Mouse (Mus musculus) MEL (cell line): Measurements from ENCODE around the gene Ugt2b38. TPM values are rescaled to one million over a fixed set of nuclear protein-coding genes. Genes with fewer than 3 reads are reported as not detected.

ENCODE experiments used
- DNase-seq: peaks from one replicate; pipeline ENCODE4 v3.0.0; 2011; ENCODE audit warnings: low read depth, low spot score
- H3K27ac ChIP-seq: 2 replicates; pipeline ENCODE4 v1.5.1; 2012; ENCODE audit warnings: low read depth, mild to moderate bottlenecking, control low read depth, low read length, moderate library complexity; ENCODE audit not compliant: control insufficient read depth
- H3K27me3 ChIP-seq, 2 experiments: fragments of 150-350 bp in 1 of 2; sonication (generic) in 1 of 2; 2 replicates each; pipeline ENCODE4 v1.6.1; 2012; ENCODE audit warnings: low read length in 2 of 2, mild to moderate bottlenecking in 2 of 2, improper control_type of control experiment in 1 of 2, moderate library complexity in 1 of 2; ENCODE audit not compliant: insufficient read depth in 2 of 2, control insufficient read depth in 1 of 2
- H3K36me3 ChIP-seq, 2 experiments: 2 replicates each; pipeline ENCODE4 v1.6.1; 2012 to 2014; ENCODE audit warnings: low read length in 2 of 2, improper control_type of control experiment in 1 of 2, inconsistent platforms in 1 of 2, mild to moderate bottlenecking in 1 of 2; ENCODE audit not compliant: insufficient read depth in 2 of 2, control insufficient read depth in 1 of 2
- H3K4me1 ChIP-seq, 2 experiments: fragments of 150-350 bp in 1 of 2; sonication (generic) in 1 of 2; 2 replicates each; pipeline ENCODE4 v1.6.1; 2012; ENCODE audit warnings: low read length in 2 of 2, improper control_type of control experiment in 1 of 2, mild to moderate bottlenecking in 1 of 2; ENCODE audit not compliant: insufficient read depth in 2 of 2, control insufficient read depth in 1 of 2
- H3K4me3 ChIP-seq, 2 experiments: fragments of 150-350 bp in 1 of 2; sonication (generic) in 1 of 2; 2 replicates each; pipeline ENCODE4 v1.5.1; 2012; ENCODE audit warnings: low read depth in 2 of 2, low read length in 2 of 2, mild to moderate bottlenecking in 2 of 2, moderate library complexity in 2 of 2, control low read depth in 1 of 2, improper control_type of control experiment in 1 of 2; ENCODE audit not compliant: control insufficient read depth in 1 of 2, insufficient read depth in 1 of 2
- H3K79me2 ChIP-seq: 2 replicates; pipeline ENCODE4 v1.6.1; 2012; ENCODE audit warnings: mild to moderate bottlenecking, low read length, moderate library complexity; ENCODE audit not compliant: control insufficient read depth, poor library complexity, insufficient read depth
- H3K9ac ChIP-seq: 2 replicates; pipeline ENCODE4 v1.6.1; 2012; ENCODE audit warnings: low read depth, mild to moderate bottlenecking, control low read depth, low read length, moderate library complexity; ENCODE audit not compliant: control insufficient read depth, poor library complexity, severe bottlenecking
- H3K9me3 ChIP-seq: fragments of 150-350 bp; sonication (generic); replicated peaks from 2 replicates; pipeline ENCODE4 v1.6.1; 2012; ENCODE audit warnings: mild to moderate bottlenecking, low read length, improper control_type of control experiment, moderate library complexity; ENCODE audit not compliant: insufficient read depth
- CHD1 ChIP-seq: IDR thresholded peaks from 2 replicates; pipeline ENCODE4 v1.6.1; 2012; ENCODE audit warnings: low read depth, mild to moderate bottlenecking, inconsistent platforms, low read length, improper control_type of control experiment
- CHD2 ChIP-seq: IDR thresholded peaks from 2 replicates; pipeline ENCODE4 v1.6.1; 2011; ENCODE audit warnings: low read length, improper control_type of control experiment
- CTCF ChIP-seq, 3 experiments: IDR thresholded peaks in 2 of 3; conservative IDR thresholded peaks in 1 of 3; 2 replicates each; pipeline ENCODE4 v1.5.1; 2011 to 2012; ENCODE audit warnings: low read length in 3 of 3, low read depth in 2 of 3, mild to moderate bottlenecking in 2 of 3, improper control_type of control experiment in 1 of 3, inconsistent platforms in 1 of 3, mixed read lengths in 1 of 3, moderate library complexity in 1 of 3; ENCODE audit not compliant: control insufficient read depth in 1 of 3, insufficient read depth in 1 of 3, poor library complexity in 1 of 3, severe bottlenecking in 1 of 3
- E2F4 ChIP-seq: IDR thresholded peaks from 2 replicates; pipeline ENCODE4 v1.6.1; 2011; ENCODE audit warnings: low read depth, low read length, improper control_type of control experiment, borderline replicate concordance
- ELF1 ChIP-seq: IDR thresholded peaks from 2 replicates; pipeline ENCODE4 v1.6.1; 2014; ENCODE audit warnings: low read depth, mild to moderate bottlenecking, inconsistent platforms, low read length, improper control_type of control experiment, moderate library complexity
- EP300 ChIP-seq, 2 experiments: IDR thresholded peaks; 2 replicates each; pipeline ENCODE4 v1.6.1; 2011; ENCODE audit warnings: improper control_type of control experiment in 2 of 2, low read length in 2 of 2, low read depth in 1 of 2, mild to moderate bottlenecking in 1 of 2
- ETS1 ChIP-seq: IDR thresholded peaks from 2 replicates; pipeline ENCODE4 v1.6.1; 2012; ENCODE audit warnings: low read depth, mild to moderate bottlenecking, inconsistent platforms, low read length, improper control_type of control experiment, moderate library complexity
- GABPA ChIP-seq: IDR thresholded peaks from 2 replicates; pipeline ENCODE4 v1.6.1; 2012; ENCODE audit warnings: low read depth, mild to moderate bottlenecking, inconsistent platforms, low read length, improper control_type of control experiment, moderate library complexity
- GATA1 ChIP-seq: IDR thresholded peaks from 2 replicates; pipeline ENCODE4 v1.6.1; 2011; ENCODE audit warnings: low read depth, low read length, improper control_type of control experiment
- JUND ChIP-seq: IDR thresholded peaks from 2 replicates; pipeline ENCODE4 v1.6.1; 2011; ENCODE audit warnings: low read depth, mild to moderate bottlenecking, improper control_type of control experiment, low read length
- KAT2A ChIP-seq: conservative IDR thresholded peaks from 2 replicates; pipeline ENCODE4 v1.6.1; 2012; ENCODE audit warnings: low read depth, low read length, improper control_type of control experiment, inconsistent platforms
- MAFK ChIP-seq: IDR thresholded peaks from 2 replicates; pipeline ENCODE4 v1.6.1; 2011; ENCODE audit warnings: low read depth, mild to moderate bottlenecking, low read length, improper control_type of control experiment, borderline replicate concordance
- MAX ChIP-seq: IDR thresholded peaks from 2 replicates; pipeline ENCODE4 v1.6.1; 2011; ENCODE audit warnings: low read length, improper control_type of control experiment
- MAZ ChIP-seq: IDR thresholded peaks from 2 replicates; pipeline ENCODE4 v1.6.1; 2012; ENCODE audit warnings: low read depth, mild to moderate bottlenecking, inconsistent platforms, low read length, improper control_type of control experiment
- MEF2A ChIP-seq: IDR thresholded peaks from 2 replicates; pipeline ENCODE4 v1.6.1; 2014; ENCODE audit warnings: low read depth, mild to moderate bottlenecking, inconsistent platforms, low read length, improper control_type of control experiment; ENCODE audit not compliant: poor library complexity, insufficient replicate concordance, severe bottlenecking; ENCODE audit errors: extremely low read depth
- MXI1 ChIP-seq: IDR thresholded peaks from 2 replicates; pipeline ENCODE4 v1.6.1; 2011; ENCODE audit warnings: mild to moderate bottlenecking, low read depth, low read length, improper control_type of control experiment
- MYC ChIP-seq: IDR thresholded peaks from 2 replicates; pipeline ENCODE4 v1.6.1; 2011; ENCODE audit warnings: low read depth, mild to moderate bottlenecking, low read length, improper control_type of control experiment, moderate library complexity
- NELFE ChIP-seq: IDR thresholded peaks from 2 replicates; pipeline ENCODE4 v1.6.1; 2011; ENCODE audit warnings: low read depth, low read length, improper control_type of control experiment
- POLR2A ChIP-seq, 2 experiments: IDR thresholded peaks; 2 replicates each; pipeline ENCODE4 v1.6.1; 2011 to 2012; ENCODE audit warnings: low read length in 2 of 2, mild to moderate bottlenecking in 2 of 2, control low read depth in 1 of 2, improper control_type of control experiment in 1 of 2, low read depth in 1 of 2, moderate library complexity in 1 of 2; ENCODE audit not compliant: control insufficient read depth in 1 of 2, insufficient read depth in 1 of 2, poor library complexity in 1 of 2
- POLR2AphosphoS2 ChIP-seq: IDR thresholded peaks from 2 replicates; pipeline ENCODE4 v1.6.1; 2011; ENCODE audit warnings: low read length, improper control_type of control experiment
- POLR2AphosphoS5 ChIP-seq: IDR thresholded peaks from 2 replicates; pipeline ENCODE4 v1.6.1; 2012; ENCODE audit warnings: low read depth, borderline replicate concordance, mild to moderate bottlenecking, inconsistent platforms, low read length, moderate library complexity, mixed read lengths
- SIN3A ChIP-seq: IDR thresholded peaks from 2 replicates; pipeline ENCODE4 v1.6.1; 2012; ENCODE audit warnings: low read length, improper control_type of control experiment, inconsistent platforms
- TBP ChIP-seq: IDR thresholded peaks from 2 replicates; pipeline ENCODE4 v1.8.0; 2011; ENCODE audit warnings: low read depth, low read length, improper control_type of control experiment
- TCF12 ChIP-seq: IDR thresholded peaks from 2 replicates; pipeline ENCODE4 v1.6.1; 2014; ENCODE audit warnings: low read depth, mild to moderate bottlenecking, inconsistent platforms, low read length, improper control_type of control experiment, moderate library complexity
- USF2 ChIP-seq, 2 experiments: IDR thresholded peaks; 2 replicates each; pipeline ENCODE4 v1.6.1; 2011 to 2012; ENCODE audit warnings: improper control_type of control experiment in 2 of 2, low read length in 2 of 2, borderline replicate concordance in 1 of 2, inconsistent platforms in 1 of 2, low read depth in 1 of 2, mild to moderate bottlenecking in 1 of 2; ENCODE audit not compliant: insufficient read depth in 1 of 2
- ZKSCAN1 ChIP-seq: IDR thresholded peaks from 2 replicates; pipeline ENCODE4 v1.6.1; 2012; ENCODE audit warnings: low read depth, mild to moderate bottlenecking, inconsistent platforms, low read length, improper control_type of control experiment, moderate library complexity
- ZMIZ1 ChIP-seq: IDR thresholded peaks from 2 replicates; pipeline ENCODE4 v1.6.1; 2012; ENCODE audit warnings: low read depth, mild to moderate bottlenecking, inconsistent platforms, low read length, improper control_type of control experiment, moderate library complexity
- ZNF384 ChIP-seq: IDR thresholded peaks from 2 replicates; pipeline ENCODE4 v1.6.1; 2012; ENCODE audit warnings: low read depth, mild to moderate bottlenecking, inconsistent platforms, low read length, improper control_type of control experiment
- polyA plus RNA-seq, 2 experiments: library from polyadenylated mRNA; stranded (reverse) in 1 of 2; unstranded in 1 of 2; fragments of >175 nt in 1 of 2; fragments of >200 nt in 1 of 2; gene quantifications; 2 replicates each; pipeline versions ENCODE4 v1.2.1 to v1.2.4; 2012; ENCODE audit warnings: low replicate concordance in 2 of 2, low read depth in 1 of 2; ENCODE audit not compliant: insufficient read length in 2 of 2, insufficient read depth in 1 of 2, missing spikeins in 1 of 2
- total RNA-seq: library from RNA; depleted of rRNA; stranded (reverse); fragments of 300-350 nt; gene quantifications from 2 replicates; pipeline ENCODE4 v1.2.3, GENCODE M21; 2012

Ugt2b38 gene
- total and polyA plus RNA-seq, 3 experiments: not detected

- Histone ChIP-seq H3K36me3 (no peaks in the 10 kb centered on the region), H3K4me3 (no peak overlapping the region), H3K27me3 (no peaks in the 10 kb centered on the region)
- DNase-seq: no peak
- TF ChIP-seq MYC (no peak), MAFK (no peak), CHD1 (no peak), EP300 (IDR thresholded peaks at IDR 0.05; ENCODE audit: low read depth in 1 of 2, low read length in 2 of 2) (no peak), GABPA (no peak), NELFE (no peak), SIN3A (no peak), GATA1 (no peak), JUND (no peak), POLR2A (IDR thresholded peaks at IDR 0.05; ENCODE audit: control insufficient read depth in 1 of 2, insufficient read depth in 1 of 2, low read depth in 1 of 2, low read length in 2 of 2, poor library complexity in 1 of 2) (no peak), MEF2A (no peak), TBP (no peak), ZNF384 (no peak), MXI1 (no peak), POLR2AphosphoS2 (no peak), POLR2AphosphoS5 (no peak), MAZ (no peak), TCF12 (no peak), E2F4 (no peak), MAX (no peak)
- TF ChIP-seq, all 39 proteins: peak for 0
- Histone ChIP-seq H3K79me2 (no peaks in the 10 kb centered on the region), H3K9ac (no peak overlapping the region), H3K4me1 (no peaks in the 10 kb centered on the region), H3K27ac (no peak overlapping the region), H3K9me3 (no peaks in the 10 kb centered on the region)
Observed at GRCm38 (mm10) chr5:87456216-87456850, 32.3 kb upstream of the Ugt2b38 start.

- H3K4me3 ChIP-seq: no peak overlapping the region
- H3K9me3 ChIP-seq: no peaks in the 10 kb centered on the region
- no peak for DNase-seq
- H3K27ac ChIP-seq: no peak overlapping the region
- no peaks in the 10 kb centered on the region for H3K4me1 ChIP-seq
- H3K79me2 ChIP-seq: no peaks in the 10 kb centered on the region
- H3K9ac ChIP-seq: no peak overlapping the region
- TF ChIP-seq GATA1 (no peak), CHD2 (no peak), CTCF (IDR thresholded peaks at IDR 0.05 in 2 of 3, conservative IDR thresholded peaks at IDR 0.05 in 1 of 3; ENCODE audit: control insufficient read depth in 1 of 3, insufficient read depth in 1 of 3, low read depth in 2 of 3, low read length in 3 of 3, poor library complexity in 1 of 3, severe bottlenecking in 1 of 3) (no peak), GABPA (no peak), USF2 (IDR thresholded peaks at IDR 0.05; ENCODE audit: borderline replicate concordance in 1 of 2, insufficient read depth in 1 of 2, low read depth in 1 of 2, low read length in 2 of 2) (no peak), ELF1 (no peak), ETS1 (no peak), POLR2A (IDR thresholded peaks at IDR 0.05; ENCODE audit: control insufficient read depth in 1 of 2, insufficient read depth in 1 of 2, low read depth in 1 of 2, low read length in 2 of 2, poor library complexity in 1 of 2) (no peak), MEF2A (no peak), ZNF384 (no peak), TCF12 (no peak), EP300 (IDR thresholded peaks at IDR 0.05; ENCODE audit: low read depth in 1 of 2, low read length in 2 of 2) (no peak), KAT2A (no peak), POLR2AphosphoS5 (no peak), MYC (no peak), ZMIZ1 (no peak), JUND (no peak), SIN3A (no peak), ZKSCAN1 (no peak), TBP (no peak)
- no peaks in the 10 kb centered on the region for H3K36me3 ChIP-seq
- no peaks in the 10 kb centered on the region for H3K27me3 ChIP-seq
Observed at GRCm38 (mm10) chr5:87455519-87455918, 31.5 kb upstream of the Ugt2b38 start.
